Mouse (Mus musculus): ENCODE results near the gene Ubald2.

DNA sequence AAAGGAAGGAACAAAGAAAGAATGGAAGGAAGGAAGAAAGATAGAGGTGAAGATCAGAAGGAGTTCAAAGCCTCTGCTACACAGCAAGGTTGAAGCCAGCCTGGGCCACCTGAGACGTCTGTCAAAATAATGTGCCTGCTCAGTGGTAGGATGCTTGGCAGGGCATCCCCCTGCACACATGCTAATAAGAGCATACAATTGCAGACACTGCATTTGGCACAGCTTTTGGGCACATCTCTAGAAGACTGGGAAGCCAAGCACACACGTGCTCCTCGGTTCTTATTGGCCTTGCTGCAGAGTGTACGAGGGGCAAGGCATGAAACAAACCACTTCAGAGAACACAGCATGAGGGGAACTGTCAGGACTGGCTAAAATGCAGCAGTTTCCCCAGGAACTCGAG, 47.9 kb upstream of the Ubald2 start:
- TF ChIP-seq CTCF (IDR thresholded peaks at IDR 0.05; ENCODE audit: extremely low read depth, insufficient read depth, low read length): no peak
- TF ChIP-seq POLR2A (IDR thresholded peaks at IDR 0.05; ENCODE audit: extremely low read depth, insufficient read depth, low read length): no peak

Measured in cortical plate, adult 2 months (tissue).